Mouse (Mus musculus): Measurements from ENCODE around the gene Atg14.
"Not testable (repeated sequence)": the region's sequence is repeated elsewhere in the genome, so short reads cannot be mapped to it uniquely, and the experiment has no call there.

The Atg14 gene

DNA sequence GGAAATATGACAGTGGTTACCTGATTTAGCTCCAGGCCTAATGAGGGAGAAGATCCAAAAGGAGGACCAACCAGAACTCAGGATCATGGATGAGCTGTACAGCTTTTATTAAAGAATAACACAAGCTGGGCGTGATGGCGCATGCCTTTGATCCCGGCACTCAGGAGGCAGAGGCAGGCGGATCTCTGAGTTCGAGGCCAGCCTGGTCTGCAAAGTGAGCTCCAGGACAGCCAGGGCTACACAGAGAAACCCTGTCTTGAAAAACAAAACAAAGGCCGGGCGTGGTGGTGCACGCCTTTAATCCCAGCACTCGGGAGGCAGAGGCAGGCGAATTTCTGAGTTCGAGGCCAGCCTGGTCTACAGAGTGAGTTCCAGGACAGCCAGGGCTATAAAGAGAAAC, at the start of gene Atg14:
Atg14 (minus strand) TSS at position 101 of the 400 bp plus-strand sequence.
- not testable (repeated sequence) for DNase-seq (ENCODE audit: low read depth, low spot score)

DNA sequence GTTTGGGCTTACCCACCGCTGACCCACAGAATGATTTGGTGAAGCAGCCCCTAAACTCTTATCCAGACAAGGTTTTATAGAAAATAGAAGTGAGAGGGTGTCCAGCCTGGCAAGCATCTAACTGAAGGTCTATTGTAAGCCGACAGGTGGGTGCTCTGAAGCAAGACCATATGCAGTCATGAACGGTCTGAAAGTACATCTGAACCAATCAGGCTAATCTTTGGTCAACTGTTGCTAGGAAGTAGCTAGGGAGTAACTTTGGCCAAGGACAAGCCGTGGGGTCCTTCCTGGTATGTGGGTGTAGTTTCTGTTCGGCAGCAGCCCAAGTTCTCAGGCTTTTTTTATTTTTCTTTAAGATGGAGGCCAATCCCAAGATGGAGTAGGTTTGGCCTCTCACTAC, 48.4 kb upstream of the Atg14 start:
- DNase-seq (ENCODE audit: low read depth, low spot score) = no peak

DNA sequence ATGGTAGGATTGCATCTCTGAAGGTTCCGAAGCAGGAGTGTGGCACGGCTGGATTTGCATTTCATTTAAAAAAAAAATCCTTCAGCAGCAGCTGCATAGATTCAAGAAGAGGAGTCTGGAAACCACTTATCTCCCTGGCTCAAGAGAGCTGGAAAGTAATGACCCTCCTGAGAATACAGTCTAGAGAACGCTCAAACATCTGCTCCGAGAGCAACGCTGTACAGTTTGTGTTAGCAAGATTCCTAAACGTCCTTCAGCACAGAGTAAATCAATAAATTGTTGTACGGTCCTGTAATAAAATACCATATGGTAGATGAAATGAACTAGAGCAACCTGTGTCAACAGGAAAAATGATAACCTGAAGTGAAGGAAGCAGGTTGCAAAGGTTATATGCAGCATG, 42.8 kb upstream of the Atg14 start:
- no peak for DNase-seq (ENCODE audit: low read depth, low spot score)

DNA sequence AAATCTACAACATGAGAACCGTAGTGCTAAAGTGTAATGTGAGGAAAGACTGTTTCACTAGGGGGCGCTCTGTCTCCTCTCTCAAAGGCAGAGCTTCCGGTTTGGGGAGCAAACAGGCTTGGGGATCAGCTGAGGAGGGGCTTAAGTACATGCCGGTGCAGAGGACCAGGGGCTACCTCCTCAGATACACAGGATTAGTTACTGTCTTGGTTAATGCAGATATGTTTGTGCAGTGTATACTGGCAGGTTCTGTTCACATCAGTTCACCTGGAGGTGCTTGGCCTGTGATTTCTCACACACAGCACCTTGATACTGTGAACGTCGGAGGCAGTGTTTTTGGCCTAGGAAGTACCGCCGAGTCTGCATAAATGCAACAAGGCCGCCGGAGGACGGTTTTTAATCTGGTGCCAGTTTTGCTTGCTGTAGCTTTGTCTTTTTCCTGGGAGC, 27.5 kb upstream of the Atg14 start:
- peak; percentile 77 for DNase-seq (ENCODE audit: low read depth, low spot score)

DNA sequence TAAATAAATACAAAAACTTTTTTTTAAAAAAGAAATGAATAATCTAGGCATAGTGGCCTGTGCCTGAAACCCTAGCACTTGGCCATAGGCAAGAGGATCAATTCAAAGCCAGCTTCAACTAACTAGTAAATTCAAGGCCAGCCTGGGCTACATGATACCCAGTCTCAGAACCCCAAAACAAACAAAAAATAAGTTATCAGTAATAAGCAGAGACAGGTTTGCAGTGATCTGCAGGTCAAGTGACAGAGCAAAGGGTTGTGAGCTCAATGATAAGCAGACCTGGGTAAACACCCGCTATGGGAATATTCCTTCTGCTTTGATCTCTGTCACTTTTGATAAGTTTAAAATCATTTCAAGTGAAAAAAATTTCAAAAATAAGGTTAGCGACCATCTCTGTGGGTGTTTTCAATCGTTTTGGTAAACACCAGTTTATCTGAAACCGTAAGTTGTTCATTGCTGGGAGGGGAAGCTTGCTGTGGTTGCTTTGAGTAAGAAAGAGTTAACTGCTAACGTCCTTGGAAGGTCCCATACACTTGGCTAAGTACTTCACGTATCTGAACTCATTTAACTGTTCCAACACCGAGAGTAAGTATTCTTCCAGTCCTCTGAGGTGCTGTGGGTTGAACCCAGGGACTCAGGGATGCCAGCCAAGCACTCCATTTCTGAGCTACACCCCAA, 24.1 kb upstream of the Atg14 start:
- no peak for DNase-seq (ENCODE audit: low read depth, low spot score)

DNA sequence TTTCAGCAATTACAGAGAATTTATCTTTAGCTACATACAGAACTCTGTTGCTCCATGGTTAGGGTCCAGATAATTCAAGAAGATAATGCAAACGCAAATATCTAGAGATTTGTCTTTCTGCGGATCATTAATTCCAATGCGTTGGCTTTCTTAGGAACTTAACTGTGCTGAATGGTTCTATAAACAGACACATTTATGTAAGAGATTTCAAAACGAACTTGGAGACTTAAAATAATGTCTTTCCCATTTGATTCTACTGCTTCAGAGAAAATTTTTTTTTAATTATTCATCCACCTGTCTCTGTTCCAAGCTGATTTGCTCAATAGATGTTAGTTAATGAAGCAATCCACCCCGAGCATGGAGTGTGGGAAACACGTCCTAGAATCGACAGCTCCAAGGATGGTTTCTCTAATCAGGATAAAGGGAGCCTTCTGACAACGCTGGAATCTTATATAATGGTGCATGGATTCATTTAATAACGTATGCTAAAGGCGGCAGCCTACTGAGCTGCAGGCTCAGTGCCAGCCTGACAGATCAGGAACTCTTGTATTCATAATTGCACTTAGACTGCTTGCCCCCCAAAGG, 20.0 kb upstream of the Atg14 start:
- DNase-seq (ENCODE audit: low read depth, low spot score) = no peak

DNA sequence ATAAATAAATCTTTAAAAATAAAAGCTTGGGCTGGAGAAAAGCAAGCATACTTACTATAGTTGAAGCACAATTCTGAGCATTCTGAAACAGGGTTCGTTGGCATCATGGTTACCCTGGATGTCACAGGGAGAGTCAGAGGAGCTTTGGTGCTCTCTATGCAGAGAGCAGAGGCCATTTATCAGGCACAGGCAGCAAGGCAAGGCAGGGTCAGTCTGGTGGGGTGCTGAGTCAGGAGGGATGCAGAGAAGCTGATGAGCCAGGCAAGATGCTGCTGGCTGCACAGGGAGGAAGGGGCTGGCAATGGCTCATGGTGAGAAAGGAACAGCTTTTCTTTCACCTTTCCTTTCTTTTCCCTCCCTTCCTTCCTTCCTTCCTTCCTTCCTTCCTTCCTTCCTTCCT, 19.0 kb upstream of the Atg14 start:
- no peak for DNase-seq (ENCODE audit: low read depth, low spot score)

DNA sequence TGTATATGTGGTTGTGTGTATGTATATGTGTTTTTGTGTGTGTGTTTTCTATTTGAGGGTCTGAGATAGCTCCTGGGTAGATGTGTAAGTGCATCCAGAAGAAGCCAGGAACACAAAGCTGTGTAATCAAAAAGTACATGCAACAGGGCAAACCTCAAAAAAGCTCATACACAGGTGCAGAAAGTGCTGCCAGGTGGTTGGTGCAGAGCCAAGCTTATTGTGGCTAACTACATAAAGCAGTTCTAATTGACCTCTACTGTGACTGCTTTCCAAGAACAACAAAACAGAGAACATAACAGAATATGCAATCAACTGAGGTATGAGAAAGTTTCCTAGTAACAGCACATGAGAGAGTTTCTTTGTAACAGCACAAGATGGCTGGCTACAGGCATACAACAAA, 13.9 kb upstream of the Atg14 start:
- DNase-seq (ENCODE audit: low read depth, low spot score) = no peak

DNA sequence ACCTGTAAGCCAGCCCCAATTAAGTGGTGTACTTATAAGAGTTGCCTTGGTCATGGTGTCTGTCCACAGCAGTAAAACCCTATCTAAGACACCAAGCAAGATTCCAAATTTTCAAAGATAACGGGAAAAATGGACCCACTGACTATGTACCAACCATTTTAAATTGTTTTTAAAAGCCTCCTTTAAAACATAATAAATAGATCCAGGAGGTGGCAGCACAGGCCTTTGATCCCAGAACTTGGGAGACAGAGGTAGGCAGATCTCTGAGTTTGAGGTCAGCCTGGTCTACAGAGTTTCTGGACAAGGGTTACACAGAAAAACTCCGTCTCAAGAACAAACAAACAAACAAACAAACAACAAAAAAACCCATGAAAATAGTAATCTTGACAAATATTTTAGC, 11.2 kb upstream of the Atg14 start:
- no peak for DNase-seq (ENCODE audit: low read depth, low spot score)

DNA sequence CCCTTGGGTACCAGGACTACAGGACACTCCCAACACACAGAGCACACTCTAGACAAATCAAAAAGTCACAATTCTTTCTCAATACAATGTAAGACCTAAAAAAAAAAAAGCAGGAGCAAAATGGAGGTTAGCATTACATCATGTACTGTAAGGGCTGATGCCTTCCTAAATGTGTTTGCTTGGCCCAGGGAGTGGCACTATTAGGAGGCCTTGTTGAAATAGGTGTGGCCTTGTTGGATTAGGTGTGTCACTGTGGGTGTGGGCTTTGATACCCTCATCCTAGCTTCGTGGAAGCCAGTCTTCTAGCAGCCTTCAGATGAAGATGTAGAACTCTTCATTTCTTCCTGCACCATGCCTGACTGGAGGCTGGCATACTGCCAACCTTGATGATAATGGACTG, 10.8 kb upstream of the Atg14 start:
- no peak for DNase-seq (ENCODE audit: low read depth, low spot score)

DNA sequence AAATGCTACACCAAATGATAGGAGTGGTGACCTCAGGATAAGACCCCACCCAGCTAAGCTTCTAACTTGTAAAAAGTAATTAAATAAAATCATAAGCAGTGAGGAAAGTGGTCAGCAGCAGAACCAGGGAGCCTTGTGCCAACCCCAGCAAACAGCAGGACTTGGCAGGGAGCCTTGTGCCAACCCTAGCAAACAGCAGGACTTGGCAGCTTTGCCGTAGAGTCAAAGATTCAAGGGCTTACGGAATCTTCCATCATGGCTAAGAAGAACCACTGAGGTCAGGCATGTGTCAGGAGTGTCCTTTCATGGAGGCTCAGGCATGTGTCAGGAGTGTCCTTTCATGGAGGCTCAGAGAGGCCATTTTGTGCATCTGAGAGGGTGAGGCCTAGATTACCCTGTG, 7.6 kb upstream of the Atg14 start:
- no peak for DNase-seq (ENCODE audit: low read depth, low spot score)

DNA sequence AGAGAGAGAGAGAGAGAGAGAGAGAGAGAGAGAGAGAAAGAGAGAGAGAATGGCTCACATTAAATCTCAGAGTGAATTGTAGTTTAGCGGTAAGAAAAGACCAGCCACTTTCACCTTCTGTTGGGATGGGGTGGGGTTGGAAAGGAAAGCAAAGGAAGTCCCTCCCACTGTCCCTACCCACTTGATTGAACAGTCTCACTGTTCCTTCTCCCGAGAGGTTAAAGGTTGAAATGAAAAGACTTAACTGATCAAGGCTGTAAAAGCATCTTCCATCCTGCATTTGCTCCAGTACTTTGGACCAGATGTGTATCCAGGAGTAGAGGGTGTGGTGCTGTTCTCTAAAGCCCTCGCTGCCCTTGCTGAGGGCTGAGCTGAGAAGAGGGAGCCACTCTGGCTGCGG, 6.2 kb upstream of the Atg14 start:
- DNase-seq (ENCODE audit: low read depth, low spot score) = no peak

DNA sequence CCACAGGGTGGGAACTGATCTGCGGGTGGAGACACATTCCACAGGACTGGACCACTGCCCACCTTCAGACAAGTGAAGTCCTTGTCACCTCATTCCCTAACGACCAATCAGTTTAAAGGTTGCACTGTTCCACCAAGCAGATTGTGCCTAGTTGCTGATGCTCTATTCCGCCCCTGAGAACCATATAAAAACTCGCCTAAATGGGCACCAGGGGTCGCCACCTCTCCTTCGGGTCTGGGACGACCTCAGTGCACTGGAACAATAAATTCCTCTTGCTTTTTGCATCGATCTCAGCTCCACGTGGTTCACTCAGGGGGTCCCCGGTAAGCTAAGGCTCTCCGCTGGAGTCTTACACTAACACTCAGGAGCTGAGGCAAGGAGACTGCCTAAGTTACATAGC, 4.3 kb upstream of the Atg14 start:
- DNase-seq (ENCODE audit: low read depth, low spot score) = no peak

DNA sequence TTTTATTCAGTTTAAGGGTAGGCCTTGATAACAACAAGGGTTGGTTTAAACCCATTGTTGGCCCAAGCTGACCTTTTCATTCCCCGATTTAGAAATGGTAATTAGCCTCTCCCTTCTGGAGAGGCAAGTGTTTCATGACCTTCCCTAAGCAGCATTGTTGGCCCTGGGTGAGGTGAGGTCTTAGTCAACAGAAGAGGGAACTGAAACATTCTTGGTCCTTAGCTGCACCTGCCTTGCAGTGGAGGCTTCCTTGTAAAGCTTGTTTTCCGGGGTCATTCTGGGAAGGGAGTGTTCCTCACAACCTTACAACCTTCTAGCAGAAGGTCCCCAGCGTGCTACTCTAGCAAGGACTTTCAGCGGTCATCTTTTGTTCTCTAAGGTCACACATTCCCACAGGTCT, 2.3 kb upstream of the Atg14 start:
- no peak for DNase-seq (ENCODE audit: low read depth, low spot score)

DNA sequence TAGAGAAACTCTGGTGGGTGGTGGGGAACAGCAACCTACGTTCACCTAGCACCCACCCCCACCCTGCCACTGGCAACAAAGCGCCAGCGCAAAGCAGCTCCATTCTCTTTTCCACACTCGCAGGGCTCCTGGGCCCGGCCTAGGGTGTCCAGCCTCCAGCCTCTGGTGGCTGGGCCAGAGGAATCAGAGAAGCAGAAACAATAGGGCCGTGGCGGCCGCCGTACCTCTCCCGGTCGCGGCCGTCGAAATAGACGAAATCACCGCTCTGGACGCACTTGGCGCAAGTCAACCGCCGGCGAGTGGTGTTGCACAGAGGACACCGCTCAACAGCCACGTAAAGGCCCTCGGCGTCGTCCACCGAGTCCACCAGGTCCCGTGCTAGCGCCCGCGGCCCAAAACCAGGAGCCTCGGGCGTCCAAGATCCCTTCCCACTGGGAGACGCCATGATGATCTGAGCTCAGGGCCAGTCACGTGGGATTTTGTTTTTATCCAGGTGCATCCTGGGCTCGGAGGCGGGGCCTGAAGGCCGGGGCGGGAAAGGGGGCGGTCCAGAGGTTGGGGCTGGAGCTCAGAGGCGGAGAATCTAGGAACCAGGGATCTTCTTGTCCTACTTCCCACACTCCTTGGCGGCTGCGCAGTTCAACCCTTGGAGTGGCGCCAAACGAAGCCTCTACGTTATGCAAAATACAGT, 2.3 kb downstream of the Atg14 start:
- peak; percentile 95 for DNase-seq (ENCODE audit: low read depth, low spot score)

DNA sequence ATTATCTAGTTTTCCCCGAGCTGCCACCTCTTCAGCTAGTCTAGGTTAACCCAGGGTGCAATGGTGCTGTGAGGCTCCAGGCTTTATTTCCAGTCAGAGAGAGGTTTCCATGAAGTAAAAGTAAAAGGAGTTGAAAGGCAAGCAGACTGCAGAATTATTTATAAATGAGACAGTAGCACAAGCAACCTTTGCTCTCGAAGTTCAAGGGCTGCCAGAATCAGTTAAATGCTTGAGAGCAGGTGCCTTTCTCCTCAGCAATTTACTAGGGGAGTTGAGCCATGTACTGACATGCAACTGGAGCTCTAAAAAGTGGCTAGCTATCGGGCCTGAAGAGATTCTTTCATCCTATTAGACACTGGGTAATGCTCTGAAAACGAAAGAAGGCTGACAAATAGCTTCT, 7.3 kb downstream of the Atg14 start:
- DNase-seq (ENCODE audit: low read depth, low spot score) = no peak

DNA sequence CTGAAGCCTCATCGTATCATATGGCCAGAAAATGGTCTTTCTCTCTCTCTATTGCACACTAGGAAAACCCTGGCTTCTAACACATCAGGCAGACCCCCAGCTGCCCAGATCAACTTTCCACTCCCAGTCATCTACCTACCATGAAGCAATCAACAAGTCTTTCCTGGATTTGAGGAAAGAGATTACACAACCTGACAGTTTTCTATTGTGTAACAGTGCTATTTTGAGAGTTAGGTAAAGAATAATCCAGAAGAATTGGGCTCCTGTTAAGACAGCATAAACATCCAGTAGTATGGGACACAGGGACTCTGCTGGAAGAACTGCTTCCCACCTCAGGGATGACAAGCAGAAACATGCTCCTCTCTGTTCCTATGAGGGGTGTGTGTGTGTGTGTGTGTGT, 7.9 kb downstream of the Atg14 start:
- DNase-seq (ENCODE audit: low read depth, low spot score) = no peak

DNA sequence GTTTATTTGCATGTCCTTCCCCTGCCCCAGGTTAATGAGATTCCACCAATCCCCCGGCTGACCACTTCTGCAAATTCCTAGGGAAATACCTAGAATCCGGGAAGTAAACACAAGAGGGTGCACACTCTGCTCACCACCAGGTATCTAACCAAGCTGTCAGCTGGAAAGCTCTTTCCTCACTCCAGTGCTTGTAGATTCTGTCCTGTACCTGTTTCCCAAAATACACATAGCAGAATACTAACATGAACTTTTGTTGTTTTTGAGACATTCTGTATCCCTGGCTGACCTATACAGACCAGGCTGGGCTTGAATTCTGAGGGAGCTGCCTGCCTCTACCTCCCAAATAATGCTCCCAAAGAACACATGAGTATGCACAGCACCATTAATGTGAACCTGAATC, 9.7 kb downstream of the Atg14 start:
- DNase-seq (ENCODE audit: low read depth, low spot score) = no peak

DNA sequence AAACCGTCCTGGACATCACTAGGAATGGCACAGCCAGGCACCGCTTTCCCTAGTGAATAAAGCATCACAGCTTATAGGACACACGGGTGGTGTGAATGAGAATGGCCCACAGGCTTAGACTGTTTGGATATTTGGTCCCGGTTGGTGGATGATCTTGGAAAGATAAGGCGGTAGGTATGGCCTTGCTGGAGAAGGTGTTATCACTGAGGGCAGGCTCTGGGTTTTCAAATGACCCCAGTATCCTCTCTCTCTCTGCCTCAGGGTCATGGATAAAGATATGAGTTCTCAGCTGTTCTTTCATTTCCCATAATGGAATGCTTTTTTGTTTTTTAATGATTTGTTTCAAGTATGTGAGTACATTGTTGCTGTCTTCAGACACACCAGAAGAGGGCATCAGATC, 15.2 kb downstream of the Atg14 start:
- no peak for DNase-seq (ENCODE audit: low read depth, low spot score)

DNA sequence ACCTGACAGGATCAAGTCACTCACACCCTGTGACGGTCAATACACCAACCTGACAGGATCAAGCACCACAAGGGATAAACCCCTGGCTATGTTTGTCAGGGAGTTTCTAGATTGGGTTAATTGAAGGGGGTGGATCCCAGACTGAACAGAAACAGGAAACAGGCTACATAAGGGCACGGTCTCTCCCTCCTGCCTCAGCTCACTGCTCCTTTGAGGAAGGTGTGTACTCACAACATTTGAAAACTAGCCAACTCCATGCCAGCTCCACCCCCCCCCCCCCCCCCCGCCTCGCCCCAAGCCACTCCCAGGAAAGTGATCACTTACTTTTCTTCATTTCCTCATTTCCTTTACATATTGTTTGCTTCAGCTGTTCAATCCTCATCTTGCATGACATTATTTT, 16.2 kb downstream of the Atg14 start:
- DNase-seq (ENCODE audit: low read depth, low spot score) = no peak

DNA sequence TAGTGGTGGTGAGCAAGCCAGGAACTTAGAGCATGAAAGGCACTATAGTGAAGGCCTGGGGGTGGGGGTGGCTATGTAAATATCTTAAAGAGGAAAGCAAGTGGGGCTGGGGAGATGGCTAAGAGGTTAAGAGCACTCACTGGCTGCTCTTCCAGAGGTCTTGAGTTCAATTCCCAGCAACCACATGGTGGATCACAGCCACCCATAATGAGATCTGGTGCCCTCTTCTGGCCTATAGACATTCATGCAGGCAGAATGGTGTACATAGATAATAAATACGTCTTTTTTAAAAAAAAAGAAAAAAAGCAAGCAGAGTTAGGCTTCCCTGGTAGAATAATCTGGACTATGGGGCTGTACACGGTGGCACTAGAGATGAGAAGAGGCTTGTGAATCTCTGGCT, 17.1 kb downstream of the Atg14 start:
- no peak for DNase-seq (ENCODE audit: low read depth, low spot score)

DNA sequence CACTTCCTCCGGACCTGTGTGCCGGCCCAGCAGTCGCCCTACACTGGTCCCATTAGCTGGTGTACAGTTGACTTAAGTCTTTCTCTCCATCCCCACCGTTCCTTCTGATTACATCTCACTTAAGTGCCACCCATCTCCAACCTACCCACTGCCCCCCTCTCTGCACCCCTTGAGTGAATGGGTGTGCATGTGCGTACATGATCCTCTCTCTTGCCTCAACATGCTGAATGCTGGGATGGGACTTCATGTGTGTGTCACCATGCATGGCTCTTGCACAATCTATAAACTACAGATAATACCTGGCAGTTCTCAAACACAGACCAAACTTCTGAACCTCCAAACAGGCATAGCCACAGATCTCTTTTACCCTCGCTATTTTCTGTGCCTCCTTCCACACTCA, 18.8 kb downstream of the Atg14 start:
- DNase-seq (ENCODE audit: low read depth, low spot score) = no peak

DNA sequence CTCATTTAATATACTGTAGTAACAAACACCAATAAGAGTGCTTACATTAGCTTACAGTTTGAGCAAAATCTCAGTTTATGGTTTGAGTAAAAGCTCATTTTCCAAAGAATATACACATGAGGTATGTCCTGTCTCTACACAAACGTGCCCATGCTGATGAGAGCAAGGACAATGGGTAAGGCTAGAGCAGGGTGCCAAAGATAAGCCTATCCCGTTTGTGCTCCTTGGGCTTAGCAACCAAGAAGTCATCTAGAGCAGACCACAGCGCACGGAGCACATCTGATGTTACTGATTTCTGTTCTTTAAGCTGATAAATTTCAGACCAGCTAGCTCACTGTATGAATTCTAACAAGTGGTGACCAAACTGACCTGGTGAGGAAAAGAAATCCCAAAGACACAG, 25.6 kb downstream of the Atg14 start:
- no peak for DNase-seq (ENCODE audit: low read depth, low spot score)

Measured in forelimb bud, embryonic 11.5 days (tissue).